Mouse (Mus musculus) erythroid progenitor cell, adult 5-6 weeks (primary cell): ENCODE data around the gene Setd3. TPM values are rescaled to one million over a fixed set of nuclear protein-coding genes. Genes with fewer than 3 reads are reported as not detected.
"Not testable (repeated sequence)": the region's sequence is repeated elsewhere in the genome, so short reads cannot be mapped to it uniquely, and the experiment has no call there.

Source experiments
- ATAC-seq: replicated peaks from 2 replicates; pipeline ENCODE4 v1.8.0; 2016; ENCODE audit warnings: moderate number of reproducible peaks, mild to moderate bottlenecking, moderate TSS enrichment, inconsistent platforms; ENCODE audit not compliant: poor library complexity, low FRiP score, severe bottlenecking
- total RNA-seq, 2 experiments: library from RNA; stranded (forward) in 1 of 2; stranded (reverse) in 1 of 2; fragments of 150-400 nt in 1 of 2; fragments of 186-747, 209-891 nt in 1 of 2; gene quantifications; 2 replicates each; pipeline versions ENCODE4 v1.2.3 to v1.2.4; 2015 to 2017; ENCODE audit warnings: low replicate concordance in 2 of 2

Setd3 gene
- total RNA-seq, 2 experiments from 2014 or later: 122 to 177 TPM

DNA sequence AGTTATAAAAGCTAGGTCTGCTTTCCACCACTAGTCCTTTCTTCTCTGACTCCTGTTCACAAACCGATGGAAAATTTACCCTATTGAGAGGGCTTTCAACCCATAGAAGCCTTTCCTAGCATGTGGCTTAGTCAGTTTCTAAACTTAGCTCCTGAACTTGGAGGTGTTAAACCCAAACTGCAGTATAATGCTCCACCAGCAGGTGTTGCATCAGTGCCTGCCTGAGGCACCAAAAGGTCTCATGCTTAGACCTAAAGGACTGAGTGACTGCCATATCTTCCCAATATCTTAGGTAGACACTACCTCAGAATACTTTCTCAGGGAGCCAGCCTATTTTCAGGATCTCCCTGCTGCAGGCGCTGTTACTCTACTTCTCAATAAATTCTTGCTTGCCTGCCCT lies 26.4 kb downstream of the Setd3 start:
- ATAC-seq: no peak

DNA sequence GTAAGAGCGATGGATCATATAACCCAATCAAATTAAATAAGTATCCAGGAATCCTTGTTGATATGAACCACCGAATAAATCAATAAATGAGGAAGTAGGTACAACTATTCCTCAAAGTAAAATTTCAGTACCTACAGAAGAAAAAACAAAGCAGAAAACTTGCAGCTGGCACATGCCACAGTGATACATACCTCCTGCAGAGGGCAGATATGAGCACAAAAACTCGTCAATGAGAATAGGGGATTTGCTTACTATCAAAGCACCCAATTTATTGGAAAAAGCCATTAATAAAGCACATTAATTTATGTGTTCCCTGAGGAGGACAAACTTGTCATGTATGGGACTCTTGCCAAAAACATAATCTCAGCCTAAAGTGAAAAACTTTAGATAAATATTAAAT lies 29.4 kb downstream of the Setd3 start:
- ATAC-seq: no peak

DNA sequence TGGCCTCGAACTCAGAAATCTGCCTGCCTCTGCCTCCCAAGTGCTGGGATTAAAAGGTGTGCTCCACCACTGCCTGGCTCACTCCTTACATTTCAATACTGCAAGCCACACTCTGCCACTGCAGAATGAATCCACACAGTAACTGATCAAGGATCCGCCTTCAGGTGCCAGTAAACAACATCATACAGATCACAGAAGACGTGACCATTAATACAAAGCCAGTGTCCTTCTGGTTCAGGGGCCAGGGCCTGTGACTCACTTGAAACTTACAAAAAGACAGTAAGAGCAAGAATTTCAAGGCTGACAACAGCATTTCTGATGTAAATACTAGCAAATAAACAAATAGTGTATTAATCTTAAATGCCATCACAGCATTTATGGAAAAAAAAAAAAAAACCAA lies 33.9 kb downstream of the Setd3 start:
- no peak for ATAC-seq

DNA sequence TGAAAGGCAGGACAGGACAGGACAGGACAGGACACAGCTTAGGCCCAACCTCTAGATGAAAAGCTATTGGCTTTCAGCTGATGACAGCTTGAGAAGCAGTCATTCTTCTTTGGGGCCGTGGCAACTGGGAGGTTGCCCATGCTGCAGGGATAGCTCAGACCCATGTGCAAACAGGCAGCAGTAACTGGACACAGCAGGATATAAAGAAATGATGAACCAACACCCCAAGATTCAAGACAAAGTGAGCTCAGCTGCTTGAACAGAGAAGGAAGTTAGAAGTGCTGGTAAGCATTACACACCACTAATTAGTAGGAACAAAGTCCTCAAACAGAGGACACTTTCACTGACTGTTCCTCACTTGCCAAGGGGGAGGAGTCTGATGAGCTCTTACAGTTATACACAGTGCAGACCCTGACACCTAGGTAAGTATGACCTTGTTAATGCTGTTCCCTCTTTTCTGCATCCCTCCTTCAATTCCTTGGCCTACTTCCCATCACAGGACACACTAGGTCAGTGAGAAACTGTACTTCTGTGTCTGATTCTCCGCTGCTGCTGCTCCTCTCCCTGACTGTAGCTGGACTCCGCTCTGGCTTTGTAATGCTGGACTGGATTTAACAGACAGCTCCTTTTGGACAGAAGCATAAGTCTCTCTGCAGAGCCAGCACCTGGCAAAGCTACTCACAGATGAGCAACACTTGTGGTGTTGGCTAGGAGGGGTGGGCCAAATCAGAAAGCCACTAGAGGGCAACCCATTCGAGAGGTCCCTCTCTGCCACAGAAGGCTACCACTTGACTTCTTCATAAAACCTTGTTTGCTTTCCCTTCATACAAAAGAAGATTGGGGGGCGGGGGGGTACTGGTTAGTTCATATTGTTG lies 35.3 kb downstream of the Setd3 start:
- ATAC-seq: no peak

- ATAC-seq: no peak
These were observed 43.4 kb downstream of the Setd3 start for GRCm38 (mm10) chr12:108135610-108136208.

DNA sequence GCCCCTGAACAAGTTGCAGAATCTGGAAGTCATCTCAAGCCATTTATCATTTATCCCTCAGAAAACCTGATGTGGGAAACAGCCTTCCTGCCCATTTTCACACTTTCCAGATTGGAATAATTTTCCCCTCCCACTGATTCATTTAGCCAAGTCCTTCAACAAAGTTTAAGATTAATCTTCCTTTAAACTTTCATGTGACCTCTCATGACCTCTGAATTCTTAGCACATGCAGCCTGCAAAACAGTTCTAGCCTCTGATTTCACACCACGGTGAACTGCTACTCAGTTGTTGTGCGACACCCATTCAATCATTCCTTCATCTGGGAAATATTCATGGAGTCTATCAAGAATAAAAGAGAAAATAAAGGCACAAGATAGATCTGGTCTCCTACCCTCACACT lies 45.9 kb downstream of the Setd3 start:
- no peak for ATAC-seq

DNA sequence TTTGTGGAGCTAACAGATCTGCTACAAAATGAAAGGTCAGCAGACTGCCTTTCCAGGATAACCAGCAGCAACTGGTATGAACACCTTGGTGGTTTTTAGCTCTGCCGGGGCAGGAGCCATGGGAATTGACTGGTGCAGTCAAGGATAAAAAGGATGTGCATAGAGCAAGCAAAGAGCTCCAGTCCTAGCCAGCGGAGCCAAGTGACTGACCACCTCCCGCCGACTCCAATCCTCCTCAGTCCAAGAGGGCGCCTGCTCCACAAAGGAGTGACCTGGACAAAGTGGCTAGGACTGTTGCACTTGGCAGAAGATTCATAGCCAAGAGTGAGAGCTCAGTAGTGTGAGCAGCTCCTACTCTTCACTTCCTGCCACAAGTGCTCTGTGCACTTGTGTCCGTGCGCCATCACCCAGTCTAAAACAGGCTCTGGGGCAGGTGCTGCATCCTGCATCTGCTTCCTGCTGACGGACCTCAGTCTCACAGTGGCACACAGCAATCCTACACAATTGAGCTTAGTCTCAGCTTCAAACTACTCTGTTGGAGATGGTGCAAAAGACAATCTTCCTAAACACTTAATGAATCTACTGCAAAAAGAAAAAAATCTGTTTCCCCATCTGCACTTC lies 46.6 kb downstream of the Setd3 start:
- no peak for ATAC-seq

DNA sequence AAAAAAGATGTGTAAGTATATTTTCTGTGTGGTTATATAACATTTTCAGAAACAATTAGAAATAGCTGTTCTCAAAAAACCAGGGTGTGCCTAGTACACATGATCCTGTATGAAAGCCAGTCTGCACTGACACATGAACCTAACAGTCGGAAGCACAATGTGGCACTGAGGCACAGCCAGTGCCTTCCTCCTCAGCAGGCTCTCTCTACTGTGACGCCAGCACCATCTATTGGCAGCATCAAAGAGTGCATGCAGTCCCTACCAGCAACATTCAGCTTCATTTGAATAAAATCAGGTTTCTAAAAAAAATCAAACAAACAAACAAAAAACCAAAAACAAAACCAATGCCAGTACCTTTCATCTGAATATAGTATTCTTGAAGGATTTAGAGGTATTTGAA lies 57.8 kb downstream of the Setd3 start:
- 0 out of 2 replicates have a peak, but pooled peaks have one; percentile 57 for ATAC-seq

DNA sequence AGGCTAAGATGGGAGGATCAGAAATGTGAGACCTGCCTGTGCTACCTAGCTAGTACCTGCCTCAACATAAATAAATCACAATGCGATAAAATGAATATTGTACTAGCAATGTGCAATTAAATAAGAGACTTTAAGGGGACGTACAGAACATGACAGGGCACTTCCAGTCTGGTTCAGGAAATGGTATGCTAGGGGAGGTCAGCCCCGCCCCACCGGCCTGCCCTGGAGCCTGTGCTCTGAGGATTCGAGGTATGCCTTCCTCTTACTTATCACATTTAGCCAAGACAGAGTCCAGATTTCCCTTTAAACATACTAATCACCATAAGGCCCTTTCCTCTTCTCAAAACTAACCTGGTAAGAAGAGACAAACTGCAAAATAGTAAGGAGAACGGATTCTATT lies 58.7 kb downstream of the Setd3 start:
- no peak for ATAC-seq

DNA sequence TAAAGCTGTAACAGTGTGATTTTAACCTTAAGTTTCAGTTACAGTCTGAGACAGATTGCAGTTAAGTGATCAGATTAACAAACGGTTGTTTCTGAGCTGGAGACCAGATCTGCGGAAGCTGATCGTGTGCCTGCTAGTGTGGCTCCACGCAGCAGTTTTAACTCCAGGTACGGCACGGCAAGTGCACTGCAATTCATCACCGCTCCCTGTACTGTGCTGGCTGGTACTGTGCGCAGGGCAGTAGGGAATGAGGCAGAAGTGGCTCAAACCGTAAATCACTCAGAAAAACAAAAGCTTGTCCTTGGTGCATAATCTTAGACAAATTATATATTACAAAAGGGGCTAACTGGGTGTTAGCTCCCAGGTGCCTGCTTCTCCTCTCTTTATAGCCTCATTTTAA lies 59.2 kb downstream of the Setd3 start:
- ATAC-seq: no peak

- no peak for ATAC-seq
These were observed 60.1 kb downstream of the Setd3 start for GRCm38 (mm10) chr12:108118902-108119531.

DNA sequence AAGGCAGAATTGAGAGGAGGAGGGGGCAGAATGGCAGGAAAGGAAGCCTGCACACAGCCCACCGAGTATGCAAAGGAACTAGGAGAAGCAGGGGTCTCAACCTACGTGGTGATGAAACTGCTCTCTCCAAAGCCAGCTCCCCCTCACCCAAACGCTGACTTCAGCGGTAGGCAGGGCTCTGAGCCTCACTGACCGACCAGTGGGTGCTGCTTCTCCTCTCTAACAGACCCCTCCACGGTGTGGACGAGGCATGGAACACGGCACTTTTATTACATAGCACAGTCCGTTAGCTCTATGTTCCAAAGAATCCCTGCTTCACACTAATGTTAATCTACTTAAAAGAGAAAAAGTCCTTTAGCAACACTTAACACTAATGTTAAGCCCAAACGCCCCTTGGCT lies 60.6 kb downstream of the Setd3 start:
- ATAC-seq: no peak

DNA sequence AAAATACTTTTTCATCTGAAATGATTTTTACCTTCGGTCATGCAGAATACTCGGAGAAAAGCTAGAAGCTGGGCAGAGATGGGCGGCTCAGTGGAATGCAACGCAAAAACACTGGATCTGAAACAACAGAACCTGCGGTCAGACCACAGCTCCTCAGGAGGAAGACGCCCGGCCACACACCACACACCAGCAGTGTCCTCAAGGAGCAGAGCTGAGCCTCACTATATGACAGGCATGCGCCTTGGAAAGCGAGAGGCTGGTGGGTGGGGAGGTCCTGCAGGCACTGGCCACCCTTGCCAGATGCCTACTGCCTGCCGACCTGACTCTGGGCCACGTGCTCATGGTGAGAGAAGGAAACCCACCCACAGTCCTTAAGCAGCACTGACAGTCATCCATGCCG lies 67.9 kb downstream of the Setd3 start:
- no peak; the same call in 1 of the 2 replicates for ATAC-seq

- ATAC-seq: no peak
These were observed 68.4 kb downstream of the Setd3 start for GRCm38 (mm10) chr12:108110674-108111073.

- no peak for ATAC-seq
These were observed 69.4 kb downstream of the Setd3 start for GRCm38 (mm10) chr12:108109732-108110131.

GRCm38 (mm10) chr12:108108591-108108990 lies 70.5 kb downstream of the Setd3 start:
- not testable (repeated sequence) for ATAC-seq

DNA sequence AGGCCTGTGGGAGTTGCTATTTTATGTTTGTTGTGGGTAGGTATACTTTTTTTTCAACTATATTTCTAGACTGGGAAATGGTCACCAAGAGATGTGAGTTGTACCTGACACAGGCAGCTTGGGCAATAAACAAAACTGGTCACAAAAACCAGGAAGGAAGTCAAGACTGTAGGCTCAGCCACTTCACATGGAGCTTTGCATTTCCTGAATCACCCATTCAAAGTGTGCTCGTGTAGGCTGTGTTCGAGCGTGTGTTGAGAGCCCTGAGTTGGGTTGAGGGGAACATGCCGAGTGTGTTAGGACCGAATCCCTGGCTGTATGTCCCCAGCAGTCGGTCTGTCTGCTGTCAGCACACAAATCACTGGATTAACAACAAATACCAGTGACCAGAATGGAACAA lies 75.8 kb downstream of the Setd3 start:
- ATAC-seq: no peak

DNA sequence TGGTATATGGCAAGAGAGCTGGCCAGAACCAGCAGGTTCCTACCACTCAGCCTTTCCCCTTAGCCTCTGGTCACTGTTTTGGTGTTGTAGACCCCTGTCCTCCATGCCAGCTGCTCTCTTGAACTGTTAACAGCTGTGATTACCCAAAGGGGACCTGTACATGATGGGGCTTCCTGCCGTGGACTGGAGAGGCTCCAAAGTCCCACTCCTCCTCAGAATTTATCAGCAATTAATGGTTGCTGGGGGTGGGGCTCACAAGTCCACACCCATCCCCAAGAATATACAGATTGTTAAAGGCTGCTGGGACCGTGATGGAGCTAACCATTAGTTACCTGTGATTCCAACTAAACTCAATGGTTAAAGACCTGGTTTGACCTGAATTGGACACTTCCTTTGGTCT lies 77.0 kb downstream of the Setd3 start:
- ATAC-seq: no peak

DNA sequence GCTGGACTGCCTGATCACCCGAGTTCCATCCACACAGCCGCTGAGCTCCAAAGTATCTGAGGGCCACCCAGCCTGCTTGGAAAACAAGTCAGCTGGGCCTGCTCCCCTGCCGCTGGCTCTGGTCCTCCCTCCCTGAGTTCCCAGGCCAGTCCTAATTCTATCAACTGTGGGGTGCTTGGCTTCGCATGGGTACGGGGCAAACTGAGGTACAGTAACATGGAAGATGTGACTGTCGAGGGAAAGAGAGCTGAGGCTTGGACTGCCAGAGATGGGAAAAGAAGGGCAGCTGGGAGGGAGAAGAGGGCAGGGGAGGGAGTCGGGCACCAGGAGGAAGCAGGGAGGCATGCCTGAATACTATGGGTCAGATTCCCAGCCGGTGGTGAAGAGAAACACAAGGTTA lies 78.9 kb downstream of the Setd3 start:
- no peak; the same call in 1 of the 2 replicates for ATAC-seq

GRCm38 (mm10) chr12:108098201-108098980 lies 80.7 kb downstream of the Setd3 start:
- ATAC-seq: no peak
